Mouse (Mus musculus) embryonic fibroblast, embryonic 13.5 days (primary cell): ENCODE results near the gene Sde2.

Experiments
- CTCF ChIP-seq: IDR thresholded peaks from 2 replicates; pipeline ENCODE4 v1.5.1; 2011; ENCODE audit warnings: mild to moderate bottlenecking, control low read depth, low read length, moderate library complexity, borderline replicate concordance; ENCODE audit not compliant: insufficient read depth
- POLR2A ChIP-seq: IDR thresholded peaks from 2 replicates; pipeline ENCODE4 v1.6.1; 2011; ENCODE audit warnings: low read depth, mild to moderate bottlenecking, control low read depth, low read length, moderate library complexity

DNA sequence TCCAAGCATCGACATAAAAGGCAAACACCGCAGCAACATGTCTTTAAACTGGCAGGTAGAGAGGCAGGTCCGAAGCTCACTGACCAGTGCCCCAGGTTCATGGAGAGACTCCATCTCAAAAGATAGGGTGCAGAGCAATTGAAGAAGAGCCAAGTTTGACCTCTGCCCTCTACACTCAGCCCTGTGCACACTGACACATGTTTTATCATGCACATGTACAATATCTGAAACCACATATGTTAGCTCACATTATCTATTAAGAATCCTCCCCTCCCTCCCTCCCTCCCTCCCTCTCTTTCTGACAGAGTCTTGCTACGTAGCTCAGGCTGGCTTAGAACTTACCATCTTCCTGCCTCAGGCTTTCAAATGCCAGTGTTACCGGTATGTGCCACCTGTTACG, 29.8 kb upstream of the Sde2 start:
- TF ChIP-seq CTCF (no peak), POLR2A (no peak)
